Mouse (Mus musculus): ENCODE measurements around the gene Chd2.

- no peak for TF ChIP-seq POLR2A (IDR thresholded peaks at IDR 0.05; ENCODE audit: borderline replicate concordance, control insufficient read depth, low read depth, low read length)
- TF ChIP-seq CTCF (IDR thresholded peaks at IDR 0.05; ENCODE audit: control insufficient read depth, insufficient read depth, low read length) = no peak
These were observed 26.1 kb upstream of the Chd2 start for GRCm38 (mm10) chr7:73567754-73568161.
